Mouse (Mus musculus): ENCODE results near the gene Timm10b.

DNA sequence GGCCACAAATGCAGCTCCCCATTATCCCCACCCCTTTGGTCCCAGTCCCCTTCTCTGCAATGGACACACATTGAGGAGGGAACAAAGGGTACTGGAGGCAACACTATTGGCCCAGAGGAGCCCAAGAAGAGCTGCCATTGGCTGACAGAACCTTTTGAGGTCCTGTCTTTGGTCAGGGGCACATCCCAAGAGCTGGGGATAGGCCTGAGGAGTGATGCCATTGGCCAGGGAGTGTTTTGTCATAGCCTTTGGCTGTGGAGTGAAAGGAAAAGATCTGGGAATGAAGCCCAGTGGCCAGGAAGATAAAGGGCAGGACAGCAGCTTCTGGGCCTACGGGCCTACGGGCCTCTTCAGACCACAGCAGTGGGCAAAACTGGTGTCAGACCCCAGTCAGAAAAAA is 4.1 kb upstream of the Timm10b start:
- TF ChIP-seq CTCF (IDR thresholded peaks at IDR 0.05; ENCODE audit: borderline replicate concordance, control insufficient read depth, extremely low read depth, insufficient read depth, low read length, poor library complexity), result no peak
- TF ChIP-seq POLR2A (IDR thresholded peaks at IDR 0.05; ENCODE audit: control insufficient read depth, extremely low read depth, insufficient read depth, low read length, poor library complexity), result no peak

All from thymus, adult 2 months (tissue).